Mouse (Mus musculus): ENCODE data around the gene Atp13a2.

The Atp13a2 gene

GRCm38 (mm10) chr4:141048810-141049475 is 62.3 kb downstream of the Atp13a2 start:
- no peak for DNase-seq

GRCm38 (mm10) chr4:141049476-141049835 is 62.8 kb downstream of the Atp13a2 start:
- DNase-seq: no peak

- no peak for DNase-seq
These were observed 65.8 kb downstream of the Atp13a2 start for GRCm38 (mm10) chr4:141052442-141052841.

GRCm38 (mm10) chr4:141053138-141053537 is 66.5 kb downstream of the Atp13a2 start:
- no peak for DNase-seq

- no peak for DNase-seq
These were observed 67.0 kb downstream of the Atp13a2 start for GRCm38 (mm10) chr4:141053568-141054161.
